Mouse (Mus musculus): ENCODE measurements around the gene Slc35e2. TPM values are rescaled to one million over a fixed set of nuclear protein-coding genes. Genes with fewer than 3 reads are reported as not detected.

Slc35e2 gene
- polyA plus RNA-seq, 1 experiment, result 20.2 TPM

DNA sequence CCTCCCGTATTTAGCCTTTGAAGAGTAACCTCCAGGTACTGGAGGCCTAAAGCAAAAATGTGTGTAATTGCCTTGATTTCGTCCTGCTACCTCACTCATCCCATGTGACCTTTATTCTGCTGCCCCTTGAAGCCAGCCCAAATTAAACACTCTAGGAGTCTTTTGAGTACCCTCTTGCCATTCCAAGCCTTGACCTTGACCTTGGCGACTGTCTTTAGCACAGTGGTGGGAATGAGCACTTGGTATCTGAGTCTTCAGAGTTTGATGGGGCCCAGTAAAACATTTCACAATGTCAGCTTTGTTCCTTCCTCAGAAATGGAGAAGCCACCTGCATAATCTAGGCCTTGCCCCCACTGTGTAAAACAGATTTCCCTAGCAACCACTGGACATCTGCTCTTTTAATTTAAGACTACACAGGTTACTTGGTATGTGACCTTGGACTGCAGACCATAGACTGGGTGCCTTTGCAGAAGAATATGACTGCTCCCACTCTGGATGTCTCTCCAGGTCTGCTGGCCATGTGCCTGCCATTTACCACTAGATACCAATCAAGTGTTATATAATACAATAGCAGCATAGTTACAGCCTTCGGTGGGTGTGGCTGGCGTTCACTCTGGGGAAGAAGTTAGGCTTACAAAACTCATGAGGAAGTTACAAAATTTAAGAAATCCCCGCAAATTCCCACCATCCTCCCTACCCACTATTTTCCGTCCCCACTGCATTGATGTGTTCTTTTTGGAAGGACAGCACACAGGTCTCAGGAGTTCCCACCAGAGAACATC is 39.4 kb upstream of the Slc35e2 start, which contains the start of gene Nadk:
Nadk (plus strand) TSS at position 718 of the 782 bp plus-strand sequence.
- H3K27me3 ChIP-seq (ENCODE audit: control insufficient read depth, insufficient read depth, low read length, poor library complexity, severe bottlenecking), result no peaks in the 10 kb centered on the region
- no peak within 1 kb of the TSS; the same call in 1 of the 2 replicates for H3K27ac ChIP-seq (ENCODE audit: insufficient read depth, low read length)
- peak within 1 kb of the TSS; percentile 30; the same call in 1 of the 2 replicates for H3K4me3 ChIP-seq (ENCODE audit: low read depth, low read length)
- no peaks in the 10 kb centered on the region for H3K9me3 ChIP-seq (replicated peaks; ENCODE audit: control insufficient read depth, insufficient read depth, low read length, poor library complexity, severe bottlenecking)
- no peaks in the 10 kb centered on the region for H3K4me1 ChIP-seq (ENCODE audit: control insufficient read depth, insufficient read depth, low read length)
- TF ChIP-seq POLR2A (IDR thresholded peaks at IDR 0.05; ENCODE audit: insufficient read depth, low read length), result no peak
- no peak within 1 kb of the TSS; the same call in 1 of the 2 replicates for H3K9ac ChIP-seq (ENCODE audit: low read depth, poor library complexity, severe bottlenecking)
- peaks cover 24% of the 10 kb centered on the region for H3K36me3 ChIP-seq (ENCODE audit: control insufficient read depth, insufficient read depth, low read length, poor library complexity, severe bottlenecking)

DNA sequence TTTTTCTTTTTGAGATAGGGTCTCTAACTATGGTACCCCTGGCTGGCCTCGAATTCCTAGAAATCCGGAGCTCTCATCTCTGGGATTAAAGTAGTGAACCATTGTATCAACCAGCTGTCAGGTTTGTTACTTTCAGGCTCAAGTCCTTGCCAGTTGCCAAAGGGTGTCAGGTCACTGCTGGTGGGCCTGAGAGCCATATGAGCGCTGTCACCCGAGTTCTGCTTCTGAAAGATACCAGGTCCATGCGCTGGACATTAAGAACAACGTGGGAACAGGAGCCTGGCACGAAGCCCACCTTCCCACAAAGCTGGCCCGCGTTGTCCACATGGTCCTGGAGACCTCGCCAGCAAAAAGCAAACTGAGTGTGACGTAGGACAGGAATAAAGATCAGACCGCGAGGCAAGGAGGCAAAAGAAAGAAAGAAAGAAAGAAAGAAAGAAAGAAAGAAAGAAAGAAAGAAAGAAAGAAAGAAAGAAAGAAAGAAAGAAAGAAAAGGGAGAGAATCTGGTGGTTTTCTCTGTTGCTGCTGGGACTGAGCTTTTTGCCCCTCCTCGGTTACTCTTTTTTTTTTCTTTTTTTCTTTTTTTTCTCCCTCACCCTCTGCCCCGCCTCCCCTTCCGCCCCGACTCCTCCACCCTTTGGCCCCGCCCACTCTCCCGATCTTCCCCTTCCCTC is 38.4 kb upstream of the Slc35e2 start:
- Histone ChIP-seq H3K27me3 (ENCODE audit: control insufficient read depth, insufficient read depth, low read length, poor library complexity, severe bottlenecking) (no peaks in the 10 kb centered on the region), H3K9me3 (replicated peaks; ENCODE audit: control insufficient read depth, insufficient read depth, low read length, poor library complexity, severe bottlenecking) (no peaks in the 10 kb centered on the region), H3K27ac (ENCODE audit: insufficient read depth, low read length) (no peak overlapping the region), H3K4me3 (ENCODE audit: low read depth, low read length) (peak overlapping the region; percentile 30; the same call in 1 of the 2 replicates), H3K36me3 (ENCODE audit: control insufficient read depth, insufficient read depth, low read length, poor library complexity, severe bottlenecking) (peaks cover 18% of the 10 kb centered on the region), H3K4me1 (ENCODE audit: control insufficient read depth, insufficient read depth, low read length) (no peaks in the 10 kb centered on the region), H3K9ac (ENCODE audit: low read depth, poor library complexity, severe bottlenecking) (no peak overlapping the region; the same call in 1 of the 2 replicates)
- TF ChIP-seq POLR2A (IDR thresholded peaks at IDR 0.05; ENCODE audit: insufficient read depth, low read length), result no peak
- no peak for TF ChIP-seq EP300 (IDR thresholded peaks at IDR 0.05; ENCODE audit: insufficient read depth, low read depth, low read length)
- TF ChIP-seq CTCF (IDR thresholded peaks at IDR 0.05; ENCODE audit: low read depth, low read length), result no peak

DNA sequence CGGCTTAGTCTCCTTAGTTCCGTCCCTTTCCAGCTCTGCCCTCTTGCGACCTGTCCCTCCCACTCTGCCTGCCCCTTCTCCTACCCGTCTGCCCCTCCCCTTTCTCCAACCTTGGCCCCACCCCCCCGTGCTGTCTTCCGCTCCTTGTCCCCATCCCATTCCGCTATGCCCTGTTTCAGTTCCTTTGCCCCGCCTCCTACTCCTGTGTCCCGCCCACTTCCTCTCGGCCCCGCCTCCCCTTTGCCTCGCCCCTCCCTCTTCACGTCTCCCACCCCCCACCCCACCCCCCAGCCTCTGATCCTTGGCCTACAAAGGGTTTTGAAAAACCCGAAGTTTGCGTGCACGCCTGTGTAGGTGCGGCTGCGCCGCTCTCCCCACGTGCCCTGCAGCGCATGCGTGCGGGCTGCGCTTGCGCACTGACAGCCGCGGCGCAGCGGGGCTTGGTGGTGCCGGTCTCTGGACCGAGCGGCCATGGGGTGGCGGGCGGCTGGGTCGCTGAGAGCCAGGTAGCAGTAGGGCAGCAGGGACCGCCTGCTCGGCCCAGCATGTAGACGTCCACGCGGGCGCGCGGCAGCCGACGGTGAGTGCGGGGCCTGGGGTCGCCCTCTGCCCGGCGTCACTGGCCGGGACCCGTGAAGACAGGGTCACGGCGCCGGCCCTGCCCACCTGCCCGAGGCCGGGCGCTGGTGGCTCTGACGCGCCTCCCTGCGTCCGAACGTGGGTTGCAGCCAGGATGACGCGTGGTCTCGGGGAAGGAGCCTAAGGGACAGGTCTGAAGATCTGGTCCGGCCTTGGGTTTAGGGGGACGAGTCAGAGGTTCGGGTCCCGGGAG is 37.6 kb upstream of the Slc35e2 start:
- Histone ChIP-seq H3K27ac (ENCODE audit: insufficient read depth, low read length) (peak overlapping the region; percentile 24), H3K4me1 (ENCODE audit: control insufficient read depth, insufficient read depth, low read length) (no peaks in the 10 kb centered on the region), H3K4me3 (ENCODE audit: low read depth, low read length) (peak overlapping the region; percentile 92), H3K36me3 (ENCODE audit: control insufficient read depth, insufficient read depth, low read length, poor library complexity, severe bottlenecking) (peaks cover 13% of the 10 kb centered on the region), H3K9ac (ENCODE audit: low read depth, poor library complexity, severe bottlenecking) (peak overlapping the region; percentile 72), H3K9me3 (replicated peaks; ENCODE audit: control insufficient read depth, insufficient read depth, low read length, poor library complexity, severe bottlenecking) (no peaks in the 10 kb centered on the region), H3K27me3 (ENCODE audit: control insufficient read depth, insufficient read depth, low read length, poor library complexity, severe bottlenecking) (no peaks in the 10 kb centered on the region)
- peak; percentile 41; the same call in 1 of the 2 replicates for TF ChIP-seq EP300 (IDR thresholded peaks at IDR 0.05; ENCODE audit: insufficient read depth, low read depth, low read length)
- TF ChIP-seq POLR2A (IDR thresholded peaks at IDR 0.05; ENCODE audit: insufficient read depth, low read length), result no peak
- peak; percentile 28 for TF ChIP-seq CTCF (IDR thresholded peaks at IDR 0.05; ENCODE audit: low read depth, low read length)

DNA sequence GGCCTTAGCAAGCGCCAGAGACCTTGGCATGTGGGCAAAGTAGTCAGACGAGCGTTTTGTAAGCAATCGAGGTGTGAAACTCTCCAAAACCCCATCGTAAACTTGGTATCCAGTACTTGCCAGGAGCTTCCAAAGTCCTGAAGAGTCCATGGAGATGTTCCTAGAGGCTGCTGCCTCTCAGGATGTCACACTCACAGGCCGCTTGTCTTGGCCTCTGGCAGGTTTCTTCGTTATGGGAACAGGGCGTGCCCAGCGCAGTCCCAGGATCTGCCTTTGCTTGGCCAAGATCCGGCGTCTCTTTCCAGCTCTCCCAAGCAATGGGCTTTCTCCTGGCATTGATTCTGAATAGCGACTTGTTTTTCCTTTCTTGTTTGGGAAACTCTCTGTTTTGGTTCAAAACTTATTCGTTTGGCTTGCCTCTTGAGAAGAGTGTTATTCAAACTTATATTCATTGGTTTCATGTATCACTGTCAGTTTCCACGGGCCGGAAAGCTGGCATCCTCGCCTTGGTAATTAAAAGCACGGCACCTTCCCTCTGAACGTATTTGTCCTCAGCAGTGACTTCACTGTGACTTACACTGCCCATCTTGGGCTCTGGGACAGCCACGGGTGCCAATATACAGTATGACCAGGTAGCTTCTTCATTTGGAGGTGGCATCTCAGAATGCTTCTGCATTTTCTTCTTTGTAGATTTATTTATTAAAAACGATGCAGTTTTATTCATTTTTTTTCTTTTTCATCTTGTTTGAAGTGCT is 36.7 kb upstream of the Slc35e2 start:
- no peaks in the 10 kb centered on the region for H3K4me1 ChIP-seq (ENCODE audit: control insufficient read depth, insufficient read depth, low read length)
- TF ChIP-seq EP300 (IDR thresholded peaks at IDR 0.05; ENCODE audit: insufficient read depth, low read depth, low read length), result no peak
- TF ChIP-seq POLR2A (IDR thresholded peaks at IDR 0.05; ENCODE audit: insufficient read depth, low read length), result no peak
- TF ChIP-seq CTCF (IDR thresholded peaks at IDR 0.05; ENCODE audit: low read depth, low read length), result no peak
- H3K27ac ChIP-seq (ENCODE audit: insufficient read depth, low read length), result peak overlapping the region; percentile 24
- peak overlapping the region; percentile 72 for H3K9ac ChIP-seq (ENCODE audit: low read depth, poor library complexity, severe bottlenecking)
- H3K27me3 ChIP-seq (ENCODE audit: control insufficient read depth, insufficient read depth, low read length, poor library complexity, severe bottlenecking), result no peaks in the 10 kb centered on the region
- peak overlapping the region; percentile 92 for H3K4me3 ChIP-seq (ENCODE audit: low read depth, low read length)
- peaks cover 5% of the 10 kb centered on the region for H3K36me3 ChIP-seq (ENCODE audit: control insufficient read depth, insufficient read depth, low read length, poor library complexity, severe bottlenecking)
- no peaks in the 10 kb centered on the region for H3K9me3 ChIP-seq (replicated peaks; ENCODE audit: control insufficient read depth, insufficient read depth, low read length, poor library complexity, severe bottlenecking)

DNA sequence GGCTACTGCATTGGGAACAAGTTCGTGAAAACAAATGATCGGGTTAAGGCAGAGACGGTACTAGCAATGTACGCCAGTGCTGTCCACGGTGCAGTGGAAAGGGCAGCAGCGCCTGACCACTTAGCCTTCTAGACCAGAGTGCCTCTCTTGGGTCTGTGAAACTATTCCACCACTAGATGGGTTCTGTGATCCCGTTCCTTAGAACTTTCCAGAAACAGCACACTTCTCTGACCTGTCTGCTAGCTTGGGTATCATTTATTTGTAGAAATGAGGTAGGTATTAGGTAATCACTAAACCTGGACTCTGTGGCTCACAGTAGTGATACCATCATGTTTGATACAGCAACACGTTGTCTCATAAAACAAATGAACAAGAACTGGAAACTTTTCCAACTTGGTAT is 34.7 kb upstream of the Slc35e2 start:
- no peaks in the 10 kb centered on the region for H3K27me3 ChIP-seq (ENCODE audit: control insufficient read depth, insufficient read depth, low read length, poor library complexity, severe bottlenecking)
- H3K4me1 ChIP-seq (ENCODE audit: control insufficient read depth, insufficient read depth, low read length), result no peaks in the 10 kb centered on the region
- no peak overlapping the region for H3K4me3 ChIP-seq (ENCODE audit: low read depth, low read length)
- no peak for TF ChIP-seq EP300 (IDR thresholded peaks at IDR 0.05; ENCODE audit: insufficient read depth, low read depth, low read length)
- H3K9me3 ChIP-seq (replicated peaks; ENCODE audit: control insufficient read depth, insufficient read depth, low read length, poor library complexity, severe bottlenecking), result no peaks in the 10 kb centered on the region
- H3K36me3 ChIP-seq (ENCODE audit: control insufficient read depth, insufficient read depth, low read length, poor library complexity, severe bottlenecking), result no peaks in the 10 kb centered on the region
- H3K9ac ChIP-seq (ENCODE audit: low read depth, poor library complexity, severe bottlenecking), result no peak overlapping the region
- H3K27ac ChIP-seq (ENCODE audit: insufficient read depth, low read length), result no peak overlapping the region
